Mouse (Mus musculus) heart, adult 2 months (tissue): ENCODE measurements around the gene Vamp1.

Experiments
- CTCF ChIP-seq: fragments of 200-600 bp; IDR thresholded peaks from 2 replicates; pipeline ENCODE4 v1.8.1; 2022; ENCODE audit warnings: antibody characterized with exemption, mild to moderate bottlenecking, moderate library complexity
- EP300 ChIP-seq: fragments of 200-500 bp; IDR thresholded peaks from 2 replicates; pipeline ENCODE4 v1.6.1; 2011; ENCODE audit warnings: low read depth, low read length, control low read depth; ENCODE audit not compliant: insufficient read depth
- POLR2A ChIP-seq: fragments of 200-500 bp; IDR thresholded peaks from 2 replicates; pipeline ENCODE4 v1.6.1; 2011; ENCODE audit warnings: mild to moderate bottlenecking, low read depth, low read length, control low read depth; ENCODE audit not compliant: insufficient read depth

- TF ChIP-seq CTCF (no peak), POLR2A (peak; percentile 31; the same call in 1 of the 2 replicates), EP300 (no peak)
Measured at GRCm38 (mm10) chr6:125253863-125254715, 38.7 kb downstream of the Vamp1 start.
